Mouse (Mus musculus) ES-E14 (cell line): Measurements from ENCODE around the gene Slc16a6.

Experiments
- CHD2 ChIP-seq: IDR thresholded peaks from 2 replicates; pipeline ENCODE4 v1.6.1; 2014; ENCODE audit warnings: mild to moderate bottlenecking, low read depth, low read length, inconsistent platforms
- HCFC1 ChIP-seq: IDR thresholded peaks from 2 replicates; pipeline ENCODE4 v1.6.1; 2012; ENCODE audit warnings: low read length, inconsistent platforms, borderline replicate concordance; ENCODE audit not compliant: insufficient read depth
- MAFK ChIP-seq: IDR thresholded peaks from 2 replicates; pipeline ENCODE4 v1.6.1; 2014; ENCODE audit warnings: mild to moderate bottlenecking, low read depth, low read length, inconsistent platforms; ENCODE audit not compliant: insufficient read depth
- ZC3H11A ChIP-seq: IDR thresholded peaks from 2 replicates; pipeline ENCODE4 v1.6.1; 2012; ENCODE audit warnings: low read depth, mild to moderate bottlenecking, inconsistent platforms, low read length, borderline replicate concordance
- ZNF384 ChIP-seq: IDR thresholded peaks from 2 replicates; pipeline ENCODE4 v1.6.1; 2012; ENCODE audit warnings: low read depth, low read length, inconsistent platforms

DNA sequence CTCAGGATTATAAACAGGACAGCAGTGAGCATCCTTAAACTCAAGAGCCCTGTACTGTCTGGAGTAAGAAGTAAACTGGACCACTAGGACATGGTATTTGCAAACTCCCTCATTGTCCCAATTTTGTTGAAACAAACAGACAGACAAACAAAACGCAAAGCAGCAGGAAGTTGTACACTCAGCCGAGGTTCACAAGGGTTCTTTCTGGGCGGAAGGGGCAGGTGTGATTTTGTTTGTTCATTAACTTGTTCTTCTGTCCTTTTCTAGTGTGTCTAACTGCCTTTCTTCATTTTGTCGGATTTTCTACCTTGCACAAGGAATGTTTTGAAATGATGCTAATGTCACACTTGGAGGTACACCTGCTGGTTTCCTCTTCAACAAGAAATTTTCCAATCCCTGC, 53.9 kb downstream of the Slc16a6 start:
- TF ChIP-seq ZC3H11A (no peak), ZNF384 (no peak), HCFC1 (no peak), CHD2 (no peak), MAFK (no peak)
